Mouse (Mus musculus): ENCODE results near the gene Nup133. TPM values are rescaled to one million over a fixed set of nuclear protein-coding genes. Genes with fewer than 3 reads are reported as not detected.

The Nup133 gene
- polyA plus RNA-seq, 1 experiment from 2014 or later = 32.1 TPM

GRCm38 (mm10) chr8:123866971-123867370 is 82.1 kb downstream of the Nup133 start:
- H3K9ac ChIP-seq = no peak overlapping the region
- H3K36me3 ChIP-seq = no peaks in the 10 kb centered on the region
- no peak overlapping the region for H3K27ac ChIP-seq (ENCODE audit: poor library complexity, severe bottlenecking)
- H3K4me2 ChIP-seq = no peak overlapping the region
- 25% methylated on average over 5 of the region's 5 CpGs for WGBS
- peaks cover 8% of the 10 kb centered on the region for H3K4me1 ChIP-seq (replicated peaks)
- ATAC-seq (ENCODE audit: insufficient number of reproducible peaks, low FRiP score) = no peak
- no peaks in the 10 kb centered on the region for H3K9me3 ChIP-seq (replicated peaks)
- H3K4me3 ChIP-seq = no peak overlapping the region
- peaks cover 20% of the 10 kb centered on the region for H3K27me3 ChIP-seq (replicated peaks)

- no peak overlapping the region for H3K4me3 ChIP-seq
- no peak overlapping the region for H3K9ac ChIP-seq
- peaks cover 26% of the 10 kb centered on the region for H3K27me3 ChIP-seq (replicated peaks)
- no peaks in the 10 kb centered on the region for H3K9me3 ChIP-seq (replicated peaks)
- no peak for ATAC-seq (ENCODE audit: insufficient number of reproducible peaks, low FRiP score)
- H3K27ac ChIP-seq (ENCODE audit: poor library complexity, severe bottlenecking) = no peak overlapping the region
- H3K4me1 ChIP-seq (replicated peaks) = peaks cover 6% of the 10 kb centered on the region
- H3K4me2 ChIP-seq = no peak overlapping the region
- WGBS = 75% methylated on average over 7 of the region's 7 CpGs
- H3K36me3 ChIP-seq = no peaks in the 10 kb centered on the region
These were observed 83.3 kb downstream of the Nup133 start for GRCm38 (mm10) chr8:123865786-123866185.

- 68% methylated on average over 4 of the region's 4 CpGs for WGBS
These were observed 88.7 kb downstream of the Nup133 start for GRCm38 (mm10) chr8:123860386-123860785.

GRCm38 (mm10) chr8:123859648-123860259 is 89.3 kb downstream of the Nup133 start, which contains the start of gene Ccsap:
TSS of gene Ccsap (minus strand) at chr8:123860209.
- peak; percentile 73 for ATAC-seq (ENCODE audit: insufficient number of reproducible peaks, low FRiP score)
- H3K4me1 ChIP-seq (replicated peaks) = peaks cover 12% of the 10 kb centered on the region
- peaks cover 22% of the 10 kb centered on the region for H3K27me3 ChIP-seq (replicated peaks)
- H3K4me3 ChIP-seq = peak within 1 kb of the TSS; percentile 81
- H3K27ac ChIP-seq (ENCODE audit: poor library complexity, severe bottlenecking) = peak within 1 kb of the TSS; percentile 46; the same call in 1 of the 2 replicates
- peak within 1 kb of the TSS; percentile 81 for H3K9ac ChIP-seq
- peak within 1 kb of the TSS; percentile 91 for H3K4me2 ChIP-seq
- no peaks in the 10 kb centered on the region for H3K36me3 ChIP-seq
- peaks cover 2% of the 10 kb centered on the region; the same call in 1 of the 2 replicates for H3K9me3 ChIP-seq (replicated peaks)
- WGBS = 1% methylated on average over 48 of the region's 48 CpGs

More at GRCm38 (mm10) chr8:123860386-123860785, 88.7 kb downstream of the Nup133 start:
- Histone ChIP-seq H3K27ac (ENCODE audit: poor library complexity, severe bottlenecking) (no peak overlapping the region), H3K9me3 (replicated peaks) (no peaks in the 10 kb centered on the region), H3K4me1 (replicated peaks) (peaks cover 12% of the 10 kb centered on the region), H3K4me2 (peak overlapping the region; percentile 91; the same call in 1 of the 2 replicates), H3K9ac (no peak overlapping the region), H3K27me3 (replicated peaks) (peaks cover 25% of the 10 kb centered on the region), H3K4me3 (peak overlapping the region; percentile 81), H3K36me3 (no peaks in the 10 kb centered on the region)
- ATAC-seq (ENCODE audit: insufficient number of reproducible peaks, low FRiP score) = no peak

- H3K27ac ChIP-seq (ENCODE audit: poor library complexity, severe bottlenecking) = peak overlapping the region; percentile 46; the same call in 1 of the 2 replicates
- peak overlapping the region; percentile 81 for H3K9ac ChIP-seq
- ATAC-seq (ENCODE audit: insufficient number of reproducible peaks, low FRiP score) = peak; percentile 97
These were observed 90.0 kb downstream of the Nup133 start for GRCm38 (mm10) chr8:123858941-123859647.

GRCm38 (mm10) chr8:123858574-123858940 is 90.5 kb downstream of the Nup133 start:
- under 1% methylated on average over 17 of the region's 17 CpGs for WGBS
- H3K27ac ChIP-seq (ENCODE audit: poor library complexity, severe bottlenecking) = no peak overlapping the region

More at GRCm38 (mm10) chr8:123858941-123859647, 90.0 kb downstream of the Nup133 start:
- Histone ChIP-seq H3K4me1 (replicated peaks) (peaks cover 9% of the 10 kb centered on the region), H3K27me3 (replicated peaks) (peaks cover 18% of the 10 kb centered on the region), H3K4me3 (peak overlapping the region; percentile 81), H3K36me3 (no peaks in the 10 kb centered on the region), H3K9me3 (replicated peaks) (peaks cover 5% of the 10 kb centered on the region; the same call in 1 of the 2 replicates), H3K4me2 (peak overlapping the region; percentile 91)
- under 1% methylated on average over 79 of the region's 79 CpGs for WGBS

GRCm38 (mm10) chr8:123857361-123857760 is 91.7 kb downstream of the Nup133 start:
- no peak overlapping the region for H3K27ac ChIP-seq (ENCODE audit: poor library complexity, severe bottlenecking)
- no peak for ATAC-seq (ENCODE audit: insufficient number of reproducible peaks, low FRiP score)
- H3K9me3 ChIP-seq (replicated peaks) = peaks cover 5% of the 10 kb centered on the region; the same call in 1 of the 2 replicates
- peaks cover 8% of the 10 kb centered on the region; the same call in 1 of the 2 replicates for H3K27me3 ChIP-seq (replicated peaks)
- WGBS = 69% methylated on average over 3 of the region's 3 CpGs
- no peak overlapping the region for H3K9ac ChIP-seq
- H3K36me3 ChIP-seq = no peaks in the 10 kb centered on the region
- H3K4me2 ChIP-seq = no peak overlapping the region; the same call in 1 of the 2 replicates
- peaks cover 6% of the 10 kb centered on the region; the same call in 1 of the 2 replicates for H3K4me1 ChIP-seq (replicated peaks)
- no peak overlapping the region for H3K4me3 ChIP-seq

More at GRCm38 (mm10) chr8:123858574-123858940, 90.5 kb downstream of the Nup133 start:
- Histone ChIP-seq H3K9me3 (replicated peaks) (peaks cover 5% of the 10 kb centered on the region; the same call in 1 of the 2 replicates), H3K9ac (peak overlapping the region; percentile 81), H3K4me3 (peak overlapping the region; percentile 81), H3K36me3 (no peaks in the 10 kb centered on the region), H3K4me2 (peak overlapping the region; percentile 91), H3K27me3 (replicated peaks) (peaks cover 17% of the 10 kb centered on the region), H3K4me1 (replicated peaks) (peaks cover 6% of the 10 kb centered on the region; the same call in 1 of the 2 replicates)
- no peak for ATAC-seq (ENCODE audit: insufficient number of reproducible peaks, low FRiP score)

GRCm38 (mm10) chr8:123854733-123855475 is 94.2 kb downstream of the Nup133 start:
- Histone ChIP-seq H3K4me1 (replicated peaks) (peaks cover 6% of the 10 kb centered on the region; the same call in 1 of the 2 replicates), H3K9me3 (replicated peaks) (peaks cover 5% of the 10 kb centered on the region; the same call in 1 of the 2 replicates), H3K27ac (ENCODE audit: poor library complexity, severe bottlenecking) (no peak overlapping the region), H3K36me3 (no peaks in the 10 kb centered on the region), H3K27me3 (replicated peaks) (no peaks in the 10 kb centered on the region), H3K4me3 (no peak overlapping the region), H3K9ac (no peak overlapping the region), H3K4me2 (no peak overlapping the region)
- 80% methylated on average over 9 of the region's 9 CpGs for WGBS
- ATAC-seq (ENCODE audit: insufficient number of reproducible peaks, low FRiP score) = no peak

- H3K9ac ChIP-seq = no peak overlapping the region
- no peak overlapping the region for H3K4me3 ChIP-seq
- no peaks in the 10 kb centered on the region for H3K27me3 ChIP-seq (replicated peaks)
- 67% methylated on average over 1 of the region's 1 CpGs for WGBS
- peaks cover 6% of the 10 kb centered on the region; the same call in 1 of the 2 replicates for H3K4me1 ChIP-seq (replicated peaks)
- ATAC-seq (ENCODE audit: insufficient number of reproducible peaks, low FRiP score) = no peak
- no peak overlapping the region for H3K4me2 ChIP-seq
- peaks cover 5% of the 10 kb centered on the region; the same call in 1 of the 2 replicates for H3K9me3 ChIP-seq (replicated peaks)
- H3K36me3 ChIP-seq = no peaks in the 10 kb centered on the region
- H3K27ac ChIP-seq (ENCODE audit: poor library complexity, severe bottlenecking) = no peak overlapping the region
These were observed 94.8 kb downstream of the Nup133 start for GRCm38 (mm10) chr8:123854252-123854651.

- no peak for ATAC-seq (ENCODE audit: insufficient number of reproducible peaks, low FRiP score)
- Histone ChIP-seq H3K27me3 (replicated peaks) (no peaks in the 10 kb centered on the region), H3K27ac (ENCODE audit: poor library complexity, severe bottlenecking) (no peak overlapping the region), H3K4me1 (replicated peaks) (no peaks in the 10 kb centered on the region), H3K4me3 (no peak overlapping the region), H3K4me2 (no peak overlapping the region), H3K9me3 (replicated peaks) (peaks cover 5% of the 10 kb centered on the region; the same call in 1 of the 2 replicates), H3K9ac (no peak overlapping the region), H3K36me3 (no peaks in the 10 kb centered on the region)
- 69% methylated on average over 5 of the region's 5 CpGs for WGBS
These were observed 97.5 kb downstream of the Nup133 start for GRCm38 (mm10) chr8:123851590-123851989.
